Mouse (Mus musculus): ENCODE results near the gene Gtdc1.

DNA sequence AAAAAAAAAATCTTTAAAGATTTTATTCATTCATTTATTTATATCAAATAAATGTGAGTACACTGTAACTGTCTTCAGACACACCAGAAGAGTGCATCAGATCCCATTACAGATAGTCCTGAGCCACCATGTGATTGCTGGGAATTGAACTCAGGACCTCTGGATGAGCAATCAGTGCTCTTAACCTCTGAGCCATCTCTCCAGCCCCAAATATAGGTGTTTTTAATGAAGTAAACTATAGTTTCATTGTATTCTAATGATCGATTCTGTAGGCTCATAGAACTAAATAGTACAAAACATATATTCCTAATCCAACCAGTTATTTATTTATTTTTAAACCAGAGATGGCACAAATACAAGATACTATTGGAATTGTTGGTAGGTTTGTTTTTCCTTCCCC is 42.2 kb upstream of the Gtdc1 start:
- no peak for TF ChIP-seq CTCF (IDR thresholded peaks at IDR 0.05; ENCODE audit: extremely low read depth, insufficient read depth, low read length)
- no peak for TF ChIP-seq POLR2A (IDR thresholded peaks at IDR 0.05; ENCODE audit: extremely low read depth, insufficient read depth, low read length)

All from cortical plate, adult 2 months (tissue).